Mouse (Mus musculus) heart, adult 2 months (tissue): ENCODE measurements around the gene Hoxb13. TPM values are rescaled to one million over a fixed set of nuclear protein-coding genes. Genes with fewer than 3 reads are reported as not detected.

Experiments
- DNase-seq, 2 experiments: peaks; one replicate each; pipeline ENCODE4 v3.0.0; 2021
- H3K27ac ChIP-seq: fragments of 200-600 bp; 2 replicates; pipeline ENCODE4 v1.8.1; 2022
- H3K27me3 ChIP-seq: fragments of 200-500 bp; 2 replicates; pipeline ENCODE4 v1.6.1; 2012; ENCODE audit warnings: mild to moderate bottlenecking, low read length, inconsistent platforms, mixed read lengths; ENCODE audit not compliant: control insufficient read depth, insufficient read depth
- H3K36me3 ChIP-seq: fragments of 200-500 bp; 2 replicates; pipeline ENCODE4 v1.6.1; 2012; ENCODE audit warnings: low read length, inconsistent platforms; ENCODE audit not compliant: control insufficient read depth, insufficient read depth
- H3K4me1 ChIP-seq: fragments of 200-500 bp; 2 replicates; pipeline ENCODE4 v1.6.1; 2011; ENCODE audit warnings: low read length; ENCODE audit not compliant: control insufficient read depth, insufficient read depth
- H3K4me3 ChIP-seq: fragments of 200-600 bp; 2 replicates; pipeline ENCODE4 v1.8.1; 2022
- H3K79me2 ChIP-seq: fragments of 200-500 bp; replicated peaks from 2 replicates; pipeline ENCODE4 v1.6.1; 2012; ENCODE audit warnings: mild to moderate bottlenecking, inconsistent platforms, low read length, moderate library complexity, mixed read lengths; ENCODE audit not compliant: control insufficient read depth, insufficient read depth
- H3K9ac ChIP-seq: fragments of 200-500 bp; 2 replicates; pipeline ENCODE4 v1.6.1; 2012; ENCODE audit warnings: low read depth, mild to moderate bottlenecking, control low read depth, inconsistent platforms, low read length, mixed read lengths
- CTCF ChIP-seq: fragments of 200-600 bp; IDR thresholded peaks from 2 replicates; pipeline ENCODE4 v1.8.1; 2022; ENCODE audit warnings: antibody characterized with exemption, mild to moderate bottlenecking, moderate library complexity
- EP300 ChIP-seq: fragments of 200-500 bp; IDR thresholded peaks from 2 replicates; pipeline ENCODE4 v1.6.1; 2011; ENCODE audit warnings: low read depth, low read length, control low read depth; ENCODE audit not compliant: insufficient read depth
- POLR2A ChIP-seq: fragments of 200-500 bp; IDR thresholded peaks from 2 replicates; pipeline ENCODE4 v1.6.1; 2011; ENCODE audit warnings: mild to moderate bottlenecking, low read depth, low read length, control low read depth; ENCODE audit not compliant: insufficient read depth
- WGBS: fragments of 180-500 bp; shearing (Covaris S2); methylation state at CpG from one replicate; pipeline ENCODE4 v1.1.7; 2018; 5-methylcytosine and 5-hydroxymethylcytosine counted together
- intact Hi-C: fragments of 180-260 bp; cut with DNase I; formaldehyde crosslinking; loops from one replicate; pipeline ENCODE4 v1.15.1; 2025
- polyA plus RNA-seq: library from polyadenylated mRNA; depleted of rRNA; stranded (reverse); fragments of >200 nt; gene quantifications from 2 replicates; pipeline ENCODE4 v1.2.3, GENCODE M21; 2012; rRNA removed
- total RNA-seq, 2 experiments: library from RNA; stranded (reverse); gene quantifications; 2 replicates each; pipeline ENCODE4 v1.2.3; 2021

The Hoxb13 gene
- total and polyA plus RNA-seq, 3 experiments: not detected

- 35% methylated on average over 2 of the region's 2 CpGs for WGBS
- DNase-seq: no peak
- intact Hi-C loops: no loop called here
- Histone ChIP-seq H3K9ac (no peak overlapping the region), H3K79me2 (no peaks in the 10 kb centered on the region), H3K27me3 (peaks cover 2% of the 10 kb centered on the region; the same call in 1 of the 2 replicates), H3K4me1 (no peaks in the 10 kb centered on the region), H3K27ac (no peak overlapping the region), H3K36me3 (no peaks in the 10 kb centered on the region), H3K4me3 (no peak overlapping the region)
- TF ChIP-seq POLR2A (no peak), CTCF (peak; percentile 21; the same call in 1 of the 2 replicates)
Observed at GRCm38 (mm10) chr11:96223813-96224212, 29.7 kb downstream of the Hoxb13 start.

GRCm38 (mm10) chr11:96227676-96228075, 33.6 kb downstream of the Hoxb13 start:
- no peak for TF ChIP-seq CTCF
- no peak for TF ChIP-seq EP300
- no peak for TF ChIP-seq POLR2A
- Histone ChIP-seq H3K79me2 (no peaks in the 10 kb centered on the region), H3K27ac (no peak overlapping the region), H3K27me3 (no peaks in the 10 kb centered on the region; the same call in 1 of the 2 replicates), H3K36me3 (no peaks in the 10 kb centered on the region), H3K9ac (no peak overlapping the region), H3K4me3 (no peak overlapping the region), H3K4me1 (no peaks in the 10 kb centered on the region)
- DNase-seq: no peak
- WGBS: 60% methylated on average over 9 of the region's 9 CpGs
- intact Hi-C loops: no loop called here

- TF ChIP-seq EP300: no peak
- peak; percentile 85 for TF ChIP-seq CTCF
- TF ChIP-seq POLR2A: no peak
- WGBS: under 1% methylated on average over 12 of the region's 12 CpGs
- intact Hi-C loops: loop anchor here (1.0 to 10.0 kb wide), 3 partner anchors 90 to 350 kb away; no protein-coding TSS in a partner anchor
Observed at GRCm38 (mm10) chr11:96234906-96235305, 40.8 kb downstream of the Hoxb13 start.

GRCm38 (mm10) chr11:96240211-96240610, 46.1 kb downstream of the Hoxb13 start:
- Histone ChIP-seq H3K36me3 (no peaks in the 10 kb centered on the region), H3K4me1 (no peaks in the 10 kb centered on the region), H3K27me3 (peaks cover 1% of the 10 kb centered on the region; the same call in 1 of the 2 replicates), H3K9ac (no peak overlapping the region), H3K79me2 (no peaks in the 10 kb centered on the region), H3K4me3 (no peak overlapping the region), H3K27ac (no peak overlapping the region)
- TF ChIP-seq CTCF (peak; percentile 79), POLR2A (no peak)
- WGBS: 2% methylated on average over 7 of the region's 7 CpGs
- intact Hi-C loops: loop anchor here (1.0 kb wide), 1 partner anchor 95 kb away; no protein-coding TSS in a partner anchor
- peak; percentile 15 to 60 for DNase-seq

More at GRCm38 (mm10) chr11:96234906-96235305, 40.8 kb downstream of the Hoxb13 start:
- H3K9ac ChIP-seq: no peak overlapping the region
- peak; percentile 23 to 61 for DNase-seq
- no peaks in the 10 kb centered on the region for H3K79me2 ChIP-seq
- H3K27ac ChIP-seq: no peak overlapping the region
- no peaks in the 10 kb centered on the region for H3K36me3 ChIP-seq
- H3K4me3 ChIP-seq: no peak overlapping the region
- H3K4me1 ChIP-seq: no peaks in the 10 kb centered on the region
- no peaks in the 10 kb centered on the region; the same call in 1 of the 2 replicates for H3K27me3 ChIP-seq

Other genes starting within 250 kb of the Hoxb13 start
- gene Igf2bp1, start 188.4 kb upstream of the Hoxb13 start, total RNA-seq: under 1 TPM; 0.05 to 0.23 TPM
- gene Igf2bp1, start 188.4 kb upstream of the Hoxb13 start, polyA plus RNA-seq: 0.31 TPM in 1 of 2 replicates, not detected in the other
- gene Gip, start 169.8 kb upstream of the Hoxb13 start, total RNA-seq: not detected
- not detected in 2 replicates for gene Gip, start 169.8 kb upstream of the Hoxb13 start, polyA plus RNA-seq
- gene Snf8, start 159.4 kb upstream of the Hoxb13 start, total RNA-seq: 10 to 100 TPM; 44.9 to 49.1 TPM
- gene Snf8, start 159.4 kb upstream of the Hoxb13 start, polyA plus RNA-seq: 18.8 and 23.0 TPM in 2 replicates
- gene Ube2z, start 128.9 kb upstream of the Hoxb13 start, total RNA-seq: 10 to 100 TPM; 29.5 to 29.7 TPM
- 22.9 and 41.1 TPM in 2 replicates for gene Ube2z, start 128.9 kb upstream of the Hoxb13 start, polyA plus RNA-seq
- 1,000 to 10,000 TPM; 3,096 to 3,522 TPM for gene Atp5g1, start 118.6 kb upstream of the Hoxb13 start, total RNA-seq
- 5,903 and 6,025 TPM in 2 replicates for gene Atp5g1, start 118.6 kb upstream of the Hoxb13 start, polyA plus RNA-seq
- not detected for gene Calcoco2, start 82.4 kb upstream of the Hoxb13 start, total RNA-seq
- not detected in 2 replicates for gene Calcoco2, start 82.4 kb upstream of the Hoxb13 start, polyA plus RNA-seq
- not detected for gene Ttll6, start 60.5 kb upstream of the Hoxb13 start, total RNA-seq
- 0.06 and 0.18 TPM in 2 replicates for gene Ttll6, start 60.5 kb upstream of the Hoxb13 start, polyA plus RNA-seq
- not detected for gene Hoxb9, start 77.1 kb downstream of the Hoxb13 start, total RNA-seq
- gene Hoxb9, start 77.1 kb downstream of the Hoxb13 start, polyA plus RNA-seq: not detected in 2 replicates
- not detected for gene Hoxb8, start 87.6 kb downstream of the Hoxb13 start, total RNA-seq
- gene Hoxb8, start 87.6 kb downstream of the Hoxb13 start, polyA plus RNA-seq: not detected in 2 replicates
- not detected for gene Hoxb7, start 92.3 kb downstream of the Hoxb13 start, total RNA-seq
- gene Hoxb7, start 92.3 kb downstream of the Hoxb13 start, polyA plus RNA-seq: not detected in 2 replicates
- not detected for gene Hoxb6, start 98.2 kb downstream of the Hoxb13 start, total RNA-seq
- not detected in 2 replicates for gene Hoxb6, start 98.2 kb downstream of the Hoxb13 start, polyA plus RNA-seq
- gene Hoxb5, start 109.0 kb downstream of the Hoxb13 start, total RNA-seq: under 1 TPM in 1 of 2 experiments, not detected in 1; 0.18 TPM
- 0.20 and 0.23 TPM in 2 replicates for gene Hoxb5, start 109.0 kb downstream of the Hoxb13 start, polyA plus RNA-seq
- under 1 TPM; 0.63 to 0.75 TPM for gene Hoxb4, start 124.0 kb downstream of the Hoxb13 start, total RNA-seq
- 1.00 and 1.1 TPM in 2 replicates for gene Hoxb4, start 124.0 kb downstream of the Hoxb13 start, polyA plus RNA-seq
- under 1 TPM; 0.23 to 0.30 TPM for gene Hoxb3, start 129.0 kb downstream of the Hoxb13 start, total RNA-seq
- 0.64 and 0.82 TPM in 2 replicates for gene Hoxb3, start 129.0 kb downstream of the Hoxb13 start, polyA plus RNA-seq
- gene Hoxb2, start 156.2 kb downstream of the Hoxb13 start, total RNA-seq: under 1 TPM; 0.23 to 0.68 TPM
- 0.91 and 1.4 TPM in 2 replicates for gene Hoxb2, start 156.2 kb downstream of the Hoxb13 start, polyA plus RNA-seq
- gene Hoxb1, start 171.4 kb downstream of the Hoxb13 start, total RNA-seq: not detected
- gene Hoxb1, start 171.4 kb downstream of the Hoxb13 start, polyA plus RNA-seq: not detected in 2 replicates